Mouse (Mus musculus) liver, embryonic 14.5 days (tissue): ENCODE data around the gene Hrh3.

Source experiments
- CTCF ChIP-seq: IDR thresholded peaks from 2 replicates; pipeline ENCODE4 v1.5.1; 2016; ENCODE audit warnings: antibody characterized with exemption, low read depth, control low read depth
- EP300 ChIP-seq: IDR thresholded peaks from 2 replicates; pipeline ENCODE4 v1.6.1; 2016; ENCODE audit warnings: antibody characterized with exemption, low read depth

GRCm38 (mm10) chr2:180107081-180107480, 2.8 kb upstream of the Hrh3 start:
- TF ChIP-seq CTCF (peak; percentile 57), EP300 (no peak)
